Mouse (Mus musculus): Measurements from ENCODE around the gene Scyl1.

DNA sequence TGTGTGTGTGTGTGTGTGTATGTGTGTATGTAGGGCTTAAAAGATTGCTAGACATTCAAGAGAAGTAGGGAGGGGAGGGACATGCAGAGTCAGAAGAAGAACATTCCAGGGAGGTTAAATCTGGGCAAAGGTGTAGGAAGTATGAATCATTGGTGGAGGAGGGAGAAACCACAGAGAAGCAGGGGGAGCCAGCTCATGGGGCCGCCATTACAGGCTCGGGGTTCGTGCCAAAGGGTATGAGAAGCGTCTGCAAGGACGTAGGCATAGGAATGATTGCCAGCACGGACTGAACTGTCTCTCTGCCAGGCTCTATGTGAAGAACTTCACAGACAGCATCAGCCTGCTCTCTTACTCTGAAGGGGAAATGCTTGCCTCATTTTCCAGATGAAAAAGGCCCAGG is 21.7 kb downstream of the Scyl1 start:
- TF ChIP-seq CTCF (IDR thresholded peaks at IDR 0.05; ENCODE audit: extremely low read depth, insufficient read depth, insufficient read length, insufficient replicate concordance) (no peak), POLR2A (IDR thresholded peaks at IDR 0.05; ENCODE audit: low read depth, low read length) (no peak)
